Mouse (Mus musculus) liver, postnatal 0 days (tissue): ENCODE results near the gene Prx. TPM values are rescaled to one million over a fixed set of nuclear protein-coding genes. Genes with fewer than 3 reads are reported as not detected.

Experiments
- ATAC-seq: fragments of 200-750 bp; cut with Nextera tagmentation; 2 replicates; pipeline ENCODE4 v1.8.0; 2017; ENCODE audit warnings: mild to moderate bottlenecking, moderate library complexity
- DNase-seq: peaks from one replicate; pipeline ENCODE4 v3.0.0-alpha.2; 2016
- H3K27ac ChIP-seq: fragments of 300-500 bp; sonication (generic); 2 replicates; pipeline ENCODE4 v1.5.1; 2014; ENCODE audit warnings: antibody characterized with exemption, moderate library complexity, mild to moderate bottlenecking, low read depth
- H3K27me3 ChIP-seq: fragments of 300-500 bp; sonication (generic); 2 replicates; pipeline ENCODE4 v1.6.1; 2014; ENCODE audit warnings: low read length, control low read depth, mixed read lengths; ENCODE audit not compliant: insufficient read depth
- H3K36me3 ChIP-seq: fragments of 300-500 bp; sonication (generic); replicated peaks from 2 replicates; pipeline ENCODE4 v1.6.1; 2014; ENCODE audit warnings: mild to moderate bottlenecking, control low read depth, low read length, moderate library complexity, mixed read lengths; ENCODE audit not compliant: insufficient read depth
- H3K4me1 ChIP-seq: fragments of 300-500 bp; sonication (generic); 2 replicates; pipeline ENCODE4 v1.6.1; 2014; ENCODE audit warnings: antibody characterized with exemption, mild to moderate bottlenecking, control low read depth; ENCODE audit not compliant: insufficient read depth
- H3K4me2 ChIP-seq: fragments of 300-500 bp; sonication (generic); 2 replicates; pipeline ENCODE4 v1.6.1; 2014; ENCODE audit warnings: low read depth, mild to moderate bottlenecking, low read length, moderate library complexity, mixed read lengths
- H3K4me3 ChIP-seq: fragments of 300-500 bp; sonication (generic); 2 replicates; pipeline ENCODE4 v1.5.1; 2014; ENCODE audit warnings: low read depth, low read length
- H3K9ac ChIP-seq: fragments of 300-500 bp; sonication (generic); replicated peaks from 2 replicates; pipeline ENCODE4 v1.6.1; 2014; ENCODE audit warnings: mild to moderate bottlenecking, moderate library complexity
- H3K9me3 ChIP-seq: fragments of 300-500 bp; sonication (generic); 2 replicates; pipeline ENCODE4 v1.6.1; 2016; ENCODE audit warnings: mild to moderate bottlenecking, control low read depth, low read length, mixed read lengths
- CTCF ChIP-seq: sonication (generic); IDR thresholded peaks from 2 replicates; pipeline ENCODE4 v1.5.1; 2016; ENCODE audit warnings: antibody characterized with exemption, low read depth
- EP300 ChIP-seq: IDR thresholded peaks from 2 replicates; pipeline ENCODE4 v1.6.1; 2016; ENCODE audit warnings: antibody characterized with exemption, low read depth, mild to moderate bottlenecking
- WGBS: fragments of 180-500 bp; shearing (Covaris S2); extraction: QIAGEN DNeasy Blood & Tissue Kit; methylation state at CpG from one replicate; pipeline ENCODE4 v1.1.7; 2014; ENCODE audit not compliant: insufficient replicate concordance; 5-methylcytosine and 5-hydroxymethylcytosine counted together
- polyA plus RNA-seq: library from polyadenylated mRNA; unstranded; fragments of >200 nt; fragmentation: Nextera tagmentation; extraction: Ambion mirVana; gene quantifications from 2 replicates; pipeline ENCODE4 v1.2.1, GENCODE M21; 2015

The Prx gene
- polyA plus RNA-seq, 1 experiment from 2014 or later, result 0.25 TPM

DNA sequence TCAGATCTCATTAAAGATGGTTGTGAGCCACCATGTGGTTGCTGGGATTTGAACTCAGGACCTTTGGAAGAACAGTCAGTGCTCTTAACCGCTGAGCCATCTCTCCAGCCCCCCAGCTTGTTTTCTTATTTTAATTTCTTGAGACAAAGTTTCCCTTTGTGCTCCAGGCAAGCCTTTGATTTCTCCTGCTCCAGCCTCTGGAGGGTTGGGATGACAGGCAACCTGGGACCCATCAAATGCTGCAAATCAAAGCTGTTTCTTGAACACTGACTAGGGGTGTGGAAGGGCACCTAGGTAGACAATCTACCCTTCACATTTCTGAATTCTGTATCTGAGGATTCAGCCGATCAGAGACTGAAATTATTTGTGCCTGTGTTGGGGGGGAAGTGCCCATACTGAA is 11.7 kb downstream of the Prx start:
- WGBS, result 85% methylated on average over 2 of the region's 2 CpGs
- Histone ChIP-seq H3K4me3 (no peak overlapping the region), H3K36me3 (no peaks in the 10 kb centered on the region), H3K27me3 (no peaks in the 10 kb centered on the region), H3K4me2 (no peak overlapping the region), H3K27ac (no peak overlapping the region), H3K9me3 (no peaks in the 10 kb centered on the region), H3K9ac (no peak overlapping the region), H3K4me1 (peaks cover 15% of the 10 kb centered on the region; the same call in 1 of the 2 replicates)
- TF ChIP-seq EP300 (no peak), CTCF (no peak)
- ATAC-seq (no peak), DNase-seq (no peak)

DNA sequence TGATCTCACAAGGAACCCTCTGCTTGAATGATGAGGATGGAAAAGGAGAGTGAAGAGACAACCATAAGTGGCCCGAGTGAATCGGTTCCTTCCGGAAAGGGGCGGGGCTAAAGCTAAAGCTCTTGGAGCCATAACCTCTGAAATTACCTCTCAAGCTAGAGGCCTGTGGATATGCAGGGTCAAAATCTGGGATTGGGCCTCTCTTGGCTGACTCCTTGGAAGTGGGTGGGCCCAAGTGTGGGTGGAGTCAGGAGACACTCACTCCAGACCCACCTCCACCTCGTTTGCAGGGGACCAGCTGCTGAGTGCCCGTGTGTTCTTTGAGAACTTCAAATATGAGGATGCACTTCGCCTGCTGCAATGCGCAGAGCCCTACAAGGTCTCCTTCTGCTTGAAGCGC is 15.8 kb downstream of the Prx start:
- no peaks in the 10 kb centered on the region for H3K4me1 ChIP-seq
- no peak overlapping the region for H3K9ac ChIP-seq
- no peak overlapping the region for H3K27ac ChIP-seq
- no peak overlapping the region for H3K4me3 ChIP-seq
- TF ChIP-seq EP300, result no peak
- TF ChIP-seq CTCF, result no peak
- no peak for ATAC-seq
- WGBS, result 77% methylated on average over 9 of the region's 9 CpGs
- H3K27me3 ChIP-seq, result no peaks in the 10 kb centered on the region
- H3K36me3 ChIP-seq, result no peaks in the 10 kb centered on the region
- no peak for DNase-seq
- H3K4me2 ChIP-seq, result no peak overlapping the region
- H3K9me3 ChIP-seq, result 0 out of 2 replicates have a peak, but pooled peaks cover 2% of the 10 kb centered on the region

DNA sequence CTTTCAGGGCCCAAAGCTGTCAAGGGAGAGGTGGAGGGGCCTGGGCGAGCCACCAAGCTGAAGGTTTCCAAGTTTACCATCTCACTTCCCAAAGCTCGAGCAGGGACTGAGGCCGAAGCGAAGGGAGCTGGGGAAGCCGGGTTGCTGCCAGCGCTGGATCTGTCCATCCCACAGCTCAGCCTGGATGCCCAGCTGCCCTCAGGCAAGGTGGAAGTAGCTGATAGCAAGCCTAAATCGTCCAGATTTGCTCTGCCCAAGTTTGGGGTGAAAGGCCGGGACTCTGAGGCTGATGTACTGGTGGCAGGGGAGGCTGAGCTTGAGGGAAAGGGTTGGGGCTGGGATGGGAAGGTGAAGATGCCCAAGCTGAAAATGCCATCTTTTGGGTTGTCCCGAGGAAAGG is 19.2 kb downstream of the Prx start:
- 73% methylated on average over 9 of the region's 9 CpGs for WGBS
- ATAC-seq, result no peak
- H3K27ac ChIP-seq, result no peak overlapping the region

DNA sequence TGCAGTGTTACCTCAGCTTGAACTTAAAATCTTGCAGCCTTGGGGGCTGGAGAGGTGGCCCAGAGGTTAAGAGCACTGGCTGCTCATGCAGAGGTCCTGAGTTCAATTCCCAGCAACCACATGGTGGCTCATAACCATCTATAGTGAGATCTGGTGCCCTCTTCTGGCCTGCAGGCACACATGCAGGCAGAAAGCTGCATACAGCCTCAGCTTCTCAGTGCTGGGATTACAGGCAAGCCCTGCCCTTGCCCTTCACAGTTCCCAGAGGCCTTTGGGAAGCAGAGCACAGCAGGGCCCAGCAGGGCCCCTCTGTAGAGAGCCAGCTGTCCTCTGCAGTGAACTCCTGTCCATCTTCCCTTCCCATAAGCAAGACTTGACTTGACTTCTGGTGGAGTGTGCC is 21.0 kb downstream of the Prx start:
- H3K9ac ChIP-seq, result no peak overlapping the region
- TF ChIP-seq EP300, result no peak
- TF ChIP-seq CTCF, result peak; percentile 44

More for the DNA sequence above, 19.2 kb downstream of the Prx start:
- Histone ChIP-seq H3K4me2 (no peak overlapping the region), H3K27me3 (no peaks in the 10 kb centered on the region), H3K9ac (no peak overlapping the region), H3K4me1 (no peaks in the 10 kb centered on the region), H3K4me3 (no peak overlapping the region), H3K9me3 (0 out of 2 replicates have a peak, but pooled peaks cover 2% of the 10 kb centered on the region), H3K36me3 (no peaks in the 10 kb centered on the region)
- no peak for DNase-seq
- TF ChIP-seq CTCF, result no peak
- no peak for TF ChIP-seq EP300

DNA sequence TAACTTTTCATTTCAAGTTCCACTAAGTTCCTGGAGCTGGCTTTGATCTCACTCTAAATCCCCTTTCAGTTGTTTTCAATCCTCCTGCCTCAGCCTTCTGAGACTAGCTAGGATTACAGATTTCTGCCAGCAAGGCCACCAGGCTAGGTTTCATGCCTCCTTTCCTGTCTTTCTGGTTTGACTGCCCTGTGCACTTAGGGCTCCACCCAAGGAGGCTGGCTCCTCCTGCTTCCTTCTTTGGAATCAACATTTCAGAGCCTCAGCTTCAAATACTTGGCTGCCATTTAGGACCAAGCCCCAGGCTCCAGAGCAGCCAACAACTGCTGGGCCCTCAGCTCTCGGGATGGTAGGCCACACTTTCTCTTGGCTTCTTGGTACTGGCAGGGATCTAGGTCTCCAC is 21.5 kb downstream of the Prx start:
- no peak overlapping the region for H3K9ac ChIP-seq
- ATAC-seq (no peak), DNase-seq (no peak)
- TF ChIP-seq CTCF, result no peak
- TF ChIP-seq EP300, result no peak
- WGBS, result 63% methylated on average over 1 of the region's 1 CpGs
- peaks cover 2% of the 10 kb centered on the region for H3K4me1 ChIP-seq
- H3K4me2 ChIP-seq, result no peak overlapping the region
- H3K27me3 ChIP-seq, result no peaks in the 10 kb centered on the region
- H3K4me3 ChIP-seq, result no peak overlapping the region
- 0 out of 2 replicates have a peak, but pooled peaks cover 2% of the 10 kb centered on the region for H3K9me3 ChIP-seq
- H3K27ac ChIP-seq, result no peak overlapping the region
- no peaks in the 10 kb centered on the region for H3K36me3 ChIP-seq

More for the DNA sequence above, 21.0 kb downstream of the Prx start:
- H3K9me3 ChIP-seq, result 0 out of 2 replicates have a peak, but pooled peaks cover 2% of the 10 kb centered on the region
- H3K27ac ChIP-seq, result no peak overlapping the region
- no peaks in the 10 kb centered on the region for H3K27me3 ChIP-seq
- no peaks in the 10 kb centered on the region for H3K36me3 ChIP-seq
- DNase-seq (no peak), ATAC-seq (no peak)
- no peak overlapping the region for H3K4me2 ChIP-seq
- H3K4me3 ChIP-seq, result no peak overlapping the region
- H3K4me1 ChIP-seq, result no peaks in the 10 kb centered on the region

DNA sequence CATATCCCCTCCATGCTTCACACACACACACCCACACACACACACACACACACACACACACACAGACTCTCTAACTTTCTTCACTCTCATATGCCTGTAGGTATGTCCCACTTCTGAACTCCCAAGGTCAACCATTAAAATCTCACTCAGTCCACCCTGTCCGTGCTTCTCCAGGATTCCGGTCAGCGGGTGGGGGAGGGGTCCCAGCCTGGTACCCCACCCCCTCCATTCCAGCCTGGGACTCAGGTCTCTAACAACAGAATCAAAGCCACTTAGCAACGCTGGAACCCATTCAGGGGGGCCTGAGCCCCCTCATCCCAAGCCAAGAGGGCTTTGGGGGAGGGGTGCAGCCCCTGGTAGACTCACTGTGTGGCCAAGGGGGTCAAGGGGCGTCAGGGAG is 23.8 kb downstream of the Prx start, which contains the start of gene Hipk4:
Gene Hipk4, plus strand, starts transcription at position 301 of the 400 bp plus-strand sequence.
- H3K9ac ChIP-seq, result no peak within 1 kb of the TSS
- H3K9me3 ChIP-seq, result 0 out of 2 replicates have a peak, but pooled peaks cover 2% of the 10 kb centered on the region
- no peak within 1 kb of the TSS for H3K4me2 ChIP-seq
- no peak within 1 kb of the TSS for H3K27ac ChIP-seq
- no peak for ATAC-seq
- 66% methylated on average over 5 of the region's 5 CpGs for WGBS
- H3K4me3 ChIP-seq, result no peak within 1 kb of the TSS
- peaks cover 9% of the 10 kb centered on the region for H3K4me1 ChIP-seq
- DNase-seq, result no peak
- H3K36me3 ChIP-seq, result no peaks in the 10 kb centered on the region
- TF ChIP-seq EP300, result no peak
- TF ChIP-seq CTCF, result no peak
- no peaks in the 10 kb centered on the region for H3K27me3 ChIP-seq

DNA sequence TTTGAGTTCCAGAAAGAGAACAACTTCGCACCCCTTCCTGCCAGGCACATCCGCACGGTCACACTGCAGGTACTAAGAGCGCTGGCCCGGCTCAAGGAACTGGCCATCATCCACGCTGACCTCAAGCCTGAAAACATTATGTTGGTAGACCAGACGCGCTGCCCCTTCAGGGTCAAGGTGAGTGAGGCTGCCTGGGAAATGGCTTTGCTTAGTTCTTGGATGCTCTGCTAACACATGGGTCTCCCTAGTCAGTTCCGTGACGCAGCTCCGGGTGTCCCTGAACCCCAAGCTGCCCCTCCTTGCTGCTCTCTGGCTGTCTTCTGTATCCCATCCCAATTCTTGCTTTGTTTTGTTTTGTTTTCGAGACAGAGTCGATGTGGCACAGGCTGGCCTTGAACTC is 24.7 kb downstream of the Prx start:
- no peak overlapping the region for H3K27ac ChIP-seq

More for the DNA sequence above, 24.7 kb downstream of the Prx start:
- H3K9me3 ChIP-seq, result 0 out of 2 replicates have a peak, but pooled peaks cover 2% of the 10 kb centered on the region
- TF ChIP-seq CTCF (no peak), EP300 (no peak)
- H3K27me3 ChIP-seq, result no peaks in the 10 kb centered on the region
- H3K4me3 ChIP-seq, result no peak overlapping the region
- no peak overlapping the region for H3K4me2 ChIP-seq
- WGBS, result 90% methylated on average over 13 of the region's 13 CpGs
- no peak for DNase-seq
- no peaks in the 10 kb centered on the region for H3K36me3 ChIP-seq
- no peak for ATAC-seq
- no peak overlapping the region for H3K9ac ChIP-seq
- peaks cover 9% of the 10 kb centered on the region for H3K4me1 ChIP-seq
